Mouse (Mus musculus): ENCODE data around the gene Epb41l2. TPM values are rescaled to one million over a fixed set of nuclear protein-coding genes. Genes with fewer than 3 reads are reported as not detected.

The Epb41l2 gene
- polyA plus RNA-seq, 1 experiment from 2014 or later = 20.7 TPM

- Histone ChIP-seq H3K4me3 (no peak overlapping the region), H3K27ac (replicated peaks) (no peak overlapping the region), H3K4me2 (replicated peaks) (no peak overlapping the region), H3K9me3 (no peaks in the 10 kb centered on the region), H3K4me1 (0 out of 2 replicates have a peak, but pooled peaks cover 4% of the 10 kb centered on the region), H3K36me3 (no peaks in the 10 kb centered on the region), H3K27me3 (no peaks in the 10 kb centered on the region), H3K9ac (replicated peaks) (no peak overlapping the region)
- 72% methylated on average over 6 of the region's 6 CpGs for WGBS
- ATAC-seq (replicated peaks) = no peak
These were observed 45.1 kb downstream of the Epb41l2 start for GRCm38 (mm10) chr10:25404702-25405098.

DNA sequence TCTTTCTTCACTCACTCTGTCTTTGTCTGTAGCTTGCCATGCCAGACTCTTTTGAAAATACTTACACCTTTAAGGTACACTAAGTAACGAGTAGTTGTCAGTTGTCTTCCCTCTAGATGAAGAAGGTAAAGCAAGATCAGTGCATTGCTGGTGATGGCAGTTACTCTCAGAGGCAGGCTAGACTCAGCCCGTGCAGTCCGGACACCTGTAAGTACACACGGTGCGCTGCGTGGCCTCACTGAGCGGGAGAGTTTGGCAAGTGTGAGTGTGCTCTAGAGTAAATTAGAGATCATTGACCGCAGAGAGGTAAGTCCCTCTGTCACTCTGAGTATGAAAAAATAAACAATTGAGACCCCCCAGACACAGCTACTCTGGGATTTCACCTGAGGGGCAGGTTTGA, 46.0 kb downstream of the Epb41l2 start:
- Histone ChIP-seq H3K36me3 (no peaks in the 10 kb centered on the region), H3K9me3 (no peaks in the 10 kb centered on the region), H3K4me1 (no peaks in the 10 kb centered on the region), H3K4me2 (replicated peaks) (no peak overlapping the region), H3K9ac (replicated peaks) (no peak overlapping the region), H3K4me3 (no peak overlapping the region), H3K27me3 (no peaks in the 10 kb centered on the region), H3K27ac (replicated peaks) (no peak overlapping the region)
- 89% methylated on average over 8 of the region's 8 CpGs for WGBS
- ATAC-seq (replicated peaks) = no peak

GRCm38 (mm10) chr10:25406695-25407094, 47.1 kb downstream of the Epb41l2 start:
- Histone ChIP-seq H3K4me3 (no peak overlapping the region), H3K9me3 (no peaks in the 10 kb centered on the region), H3K27me3 (no peaks in the 10 kb centered on the region), H3K4me2 (replicated peaks) (no peak overlapping the region), H3K27ac (replicated peaks) (no peak overlapping the region), H3K4me1 (no peaks in the 10 kb centered on the region), H3K36me3 (no peaks in the 10 kb centered on the region), H3K9ac (replicated peaks) (no peak overlapping the region)
- 85% methylated on average over 5 of the region's 5 CpGs for WGBS
- ATAC-seq (replicated peaks) = no peak

- H3K9ac ChIP-seq (replicated peaks) = no peak overlapping the region
- H3K27ac ChIP-seq (replicated peaks) = no peak overlapping the region
- no peaks in the 10 kb centered on the region for H3K4me1 ChIP-seq
- no peak overlapping the region for H3K4me2 ChIP-seq (replicated peaks)
- ATAC-seq (replicated peaks) = no peak
- no peaks in the 10 kb centered on the region for H3K27me3 ChIP-seq
- no peaks in the 10 kb centered on the region for H3K9me3 ChIP-seq
- no peaks in the 10 kb centered on the region for H3K36me3 ChIP-seq
- H3K4me3 ChIP-seq = no peak overlapping the region
- 84% methylated on average over 14 of the region's 14 CpGs for whole genome bisulfite sequencing
These were observed 48.6 kb downstream of the Epb41l2 start for GRCm38 (mm10) chr10:25408136-25408650.

DNA sequence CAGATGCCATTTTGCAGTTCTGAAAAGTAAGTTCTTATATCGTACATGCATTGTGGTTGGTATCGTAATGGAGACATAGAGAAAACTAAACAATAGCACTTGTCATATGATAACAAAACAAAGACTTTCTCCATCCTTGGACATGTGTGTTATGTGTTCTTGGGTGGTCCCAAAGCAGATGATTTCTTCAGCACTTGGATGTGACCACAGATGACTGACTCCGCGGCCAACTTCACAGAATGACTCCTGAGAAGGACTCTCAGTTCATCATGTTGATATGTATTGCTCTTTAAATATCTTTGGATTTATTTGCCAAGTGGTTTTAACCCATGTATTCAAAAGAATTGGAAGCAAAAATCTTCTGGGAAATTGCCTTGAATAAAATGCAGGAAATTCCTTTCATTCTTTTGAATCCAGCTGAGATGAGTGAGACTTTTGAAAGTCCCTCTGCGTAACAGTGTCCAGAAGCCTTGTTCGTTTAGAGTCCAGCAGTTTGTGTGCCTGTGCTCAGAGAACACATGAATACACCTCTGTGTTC, 52.3 kb downstream of the Epb41l2 start:
- Histone ChIP-seq H3K9me3 (no peaks in the 10 kb centered on the region), H3K36me3 (no peaks in the 10 kb centered on the region), H3K27ac (replicated peaks) (no peak overlapping the region), H3K4me3 (no peak overlapping the region), H3K27me3 (no peaks in the 10 kb centered on the region), H3K4me2 (replicated peaks) (no peak overlapping the region), H3K9ac (replicated peaks) (no peak overlapping the region), H3K4me1 (no peaks in the 10 kb centered on the region)
- no peak for ATAC-seq (replicated peaks)
- WGBS = 78% methylated on average over 6 of the region's 6 CpGs

DNA sequence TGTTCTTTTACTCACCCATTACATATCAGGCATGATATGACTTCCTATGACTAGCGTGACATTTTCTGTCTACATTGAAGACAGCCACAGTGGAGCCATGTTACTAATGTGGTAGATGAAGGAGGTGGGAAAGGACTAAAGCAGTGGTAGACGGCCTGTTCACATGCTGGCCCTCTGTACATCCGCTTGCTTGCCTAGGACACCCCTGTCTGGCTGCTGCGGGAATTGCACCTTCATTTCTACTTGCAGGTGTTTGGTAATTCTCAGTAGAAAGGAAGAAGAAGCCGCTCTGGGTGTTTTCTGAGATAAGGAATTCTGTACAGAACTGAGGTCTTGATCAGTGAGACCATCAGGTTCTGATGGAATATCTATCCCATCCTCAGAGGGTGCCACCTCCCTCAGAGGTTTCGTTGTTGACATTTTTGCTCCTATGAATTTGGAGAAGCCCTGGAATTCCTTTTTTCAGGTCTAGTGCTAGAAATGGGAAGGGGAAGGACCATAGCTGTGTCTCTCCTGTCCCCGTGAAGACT, 55.7 kb downstream of the Epb41l2 start:
- Histone ChIP-seq H3K9ac (replicated peaks) (no peak overlapping the region), H3K9me3 (no peaks in the 10 kb centered on the region), H3K27ac (replicated peaks) (no peak overlapping the region), H3K4me3 (no peak overlapping the region), H3K36me3 (no peaks in the 10 kb centered on the region), H3K4me1 (no peaks in the 10 kb centered on the region), H3K4me2 (replicated peaks) (no peak overlapping the region), H3K27me3 (no peaks in the 10 kb centered on the region)
- WGBS = 87% methylated on average over 7 of the region's 7 CpGs
- no peak for ATAC-seq (replicated peaks)

DNA sequence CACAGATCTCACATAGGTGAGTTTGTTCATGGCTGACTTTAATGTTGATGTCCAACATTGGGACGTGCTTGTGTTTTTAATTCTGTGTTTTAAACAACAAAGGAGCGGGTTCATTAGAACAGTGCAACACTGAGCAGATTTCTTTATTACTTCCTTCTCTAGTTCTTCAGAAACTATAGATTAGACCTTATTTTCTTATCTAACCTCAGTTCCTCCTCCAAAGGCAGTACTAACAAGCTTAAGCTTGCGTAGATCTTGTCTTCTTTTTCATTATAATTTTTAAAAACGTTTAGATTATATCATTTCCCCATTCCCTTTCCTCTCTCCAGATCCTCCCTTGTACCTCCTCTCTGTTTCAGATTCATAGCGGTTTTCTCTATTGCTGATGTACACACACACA, 57.1 kb downstream of the Epb41l2 start:
- no peak for ATAC-seq (replicated peaks)
- Histone ChIP-seq H3K4me2 (replicated peaks) (no peak overlapping the region), H3K27me3 (no peaks in the 10 kb centered on the region), H3K9me3 (no peaks in the 10 kb centered on the region), H3K36me3 (no peaks in the 10 kb centered on the region), H3K9ac (replicated peaks) (no peak overlapping the region), H3K27ac (replicated peaks) (no peak overlapping the region), H3K4me3 (no peak overlapping the region), H3K4me1 (no peaks in the 10 kb centered on the region)
- 87% methylated on average over 5 of the region's 5 CpGs for WGBS

DNA sequence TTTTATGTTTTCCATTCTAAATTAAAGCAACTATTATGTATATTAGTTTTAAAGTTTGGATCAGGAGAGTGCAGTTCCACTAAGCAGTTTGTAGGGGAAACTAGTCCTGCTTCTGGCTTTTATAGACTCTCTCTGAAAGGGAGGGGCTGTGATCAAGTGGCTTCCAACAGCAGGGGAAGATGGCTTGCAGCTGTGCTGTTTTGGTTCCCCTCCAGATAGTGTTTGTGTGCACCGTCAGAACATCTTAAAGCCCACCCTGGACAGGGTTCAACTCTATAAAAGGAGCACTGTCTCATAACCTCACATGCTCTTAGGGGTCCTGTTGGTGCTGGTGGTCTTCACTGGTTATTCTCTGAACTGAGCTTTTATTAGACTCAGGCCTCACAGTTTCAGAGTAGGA, 66.5 kb downstream of the Epb41l2 start:
- Histone ChIP-seq H3K9ac (replicated peaks) (no peak overlapping the region), H3K27ac (replicated peaks) (no peak overlapping the region), H3K36me3 (no peaks in the 10 kb centered on the region), H3K4me2 (replicated peaks) (no peak overlapping the region), H3K4me3 (no peak overlapping the region), H3K27me3 (no peaks in the 10 kb centered on the region), H3K4me1 (0 out of 2 replicates have a peak, but pooled peaks cover 3% of the 10 kb centered on the region), H3K9me3 (no peaks in the 10 kb centered on the region)
- no peak for ATAC-seq (replicated peaks)
- 50% methylated on average over 1 of the region's 1 CpGs for whole genome bisulfite sequencing

- H3K27me3 ChIP-seq = no peaks in the 10 kb centered on the region
- 89% methylated on average over 4 of the region's 4 CpGs for whole genome bisulfite sequencing
- H3K9me3 ChIP-seq = no peaks in the 10 kb centered on the region
- no peak overlapping the region for H3K9ac ChIP-seq (replicated peaks)
- no peak overlapping the region for H3K4me2 ChIP-seq (replicated peaks)
- H3K36me3 ChIP-seq = no peaks in the 10 kb centered on the region
- ATAC-seq (replicated peaks) = no peak
- H3K4me1 ChIP-seq = 0 out of 2 replicates have a peak, but pooled peaks cover 3% of the 10 kb centered on the region
- no peak overlapping the region for H3K4me3 ChIP-seq
- H3K27ac ChIP-seq (replicated peaks) = no peak overlapping the region
These were observed 67.2 kb downstream of the Epb41l2 start for GRCm38 (mm10) chr10:25426814-25427213.

DNA sequence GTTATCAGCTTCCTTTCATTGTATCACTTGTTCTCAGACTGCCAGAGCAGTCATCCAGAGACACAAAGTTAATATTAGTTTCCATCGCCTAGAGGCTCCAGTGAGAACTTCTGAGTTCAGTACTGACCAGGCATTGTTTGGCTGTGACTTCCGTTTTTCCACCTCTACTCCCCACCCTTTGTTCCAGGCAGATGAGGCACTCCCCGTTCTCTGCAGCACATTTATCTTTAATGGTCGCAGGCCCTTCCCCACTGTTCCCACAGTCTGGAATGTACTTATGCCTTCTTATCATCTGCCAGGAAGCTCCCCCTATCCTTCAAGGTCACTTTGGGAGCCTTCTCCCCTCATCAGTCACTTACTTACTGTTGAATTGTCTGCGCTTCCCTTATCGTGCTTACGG, 67.9 kb downstream of the Epb41l2 start:
- no peak overlapping the region for H3K27ac ChIP-seq (replicated peaks)
- H3K4me2 ChIP-seq (replicated peaks) = no peak overlapping the region
- WGBS = 70% methylated on average over 7 of the region's 7 CpGs
- 0 out of 2 replicates have a peak, but pooled peaks cover 3% of the 10 kb centered on the region for H3K4me1 ChIP-seq
- no peak overlapping the region for H3K4me3 ChIP-seq
- no peak overlapping the region for H3K9ac ChIP-seq (replicated peaks)
- no peaks in the 10 kb centered on the region for H3K27me3 ChIP-seq
- no peaks in the 10 kb centered on the region for H3K36me3 ChIP-seq
- no peaks in the 10 kb centered on the region for H3K9me3 ChIP-seq
- no peak for ATAC-seq (replicated peaks)

DNA sequence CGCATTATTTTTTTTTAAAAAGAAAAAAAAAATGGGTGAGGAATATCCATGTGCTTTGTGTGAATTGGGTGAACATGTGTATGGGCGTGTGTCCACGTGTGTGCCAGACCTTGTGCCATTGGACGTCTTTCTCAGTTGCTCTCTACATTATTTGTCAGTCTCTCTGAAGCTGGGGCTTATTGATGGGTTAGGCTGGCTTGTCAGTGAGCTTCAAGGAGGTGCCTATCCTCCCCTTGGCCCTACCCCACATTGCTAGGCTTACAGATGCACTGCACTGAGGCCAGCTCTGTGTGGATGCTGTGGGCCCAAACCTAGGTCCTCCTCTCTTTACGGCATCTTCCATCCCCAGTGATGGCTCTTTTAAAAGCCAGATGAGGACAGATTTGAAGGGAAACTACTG, 69.1 kb downstream of the Epb41l2 start:
- WGBS = 77% methylated on average over 5 of the region's 5 CpGs
- Histone ChIP-seq H3K9ac (replicated peaks) (no peak overlapping the region), H3K27me3 (no peaks in the 10 kb centered on the region), H3K27ac (replicated peaks) (no peak overlapping the region), H3K4me1 (0 out of 2 replicates have a peak, but pooled peaks cover 3% of the 10 kb centered on the region), H3K9me3 (no peaks in the 10 kb centered on the region), H3K36me3 (no peaks in the 10 kb centered on the region), H3K4me2 (replicated peaks) (no peak overlapping the region), H3K4me3 (no peak overlapping the region)
- 0 out of 2 replicates have a peak, but pooled peaks have one; percentile 51 for ATAC-seq (replicated peaks)

- Histone ChIP-seq H3K36me3 (no peaks in the 10 kb centered on the region), H3K4me1 (0 out of 2 replicates have a peak, but pooled peaks cover 3% of the 10 kb centered on the region), H3K9me3 (no peaks in the 10 kb centered on the region), H3K4me2 (replicated peaks) (no peak overlapping the region), H3K27ac (replicated peaks) (no peak overlapping the region), H3K27me3 (no peaks in the 10 kb centered on the region), H3K9ac (replicated peaks) (no peak overlapping the region), H3K4me3 (no peak overlapping the region)
- 90% methylated on average over 4 of the region's 4 CpGs for WGBS
- no peak for ATAC-seq (replicated peaks)
These were observed 69.7 kb downstream of the Epb41l2 start for GRCm38 (mm10) chr10:25429346-25429745.

GRCm38 (mm10) chr10:25430862-25431261, 71.3 kb downstream of the Epb41l2 start:
- Histone ChIP-seq H3K27ac (replicated peaks) (no peak overlapping the region), H3K9ac (replicated peaks) (no peak overlapping the region), H3K36me3 (no peaks in the 10 kb centered on the region), H3K4me3 (no peak overlapping the region), H3K27me3 (no peaks in the 10 kb centered on the region), H3K4me1 (0 out of 2 replicates have a peak, but pooled peaks cover 3% of the 10 kb centered on the region), H3K4me2 (replicated peaks) (no peak overlapping the region), H3K9me3 (no peaks in the 10 kb centered on the region)
- ATAC-seq (replicated peaks) = no peak
- 56% methylated on average over 6 of the region's 6 CpGs for WGBS
